ENCODE assay signal across 8 mouse cellular contexts in genomic region chr13:34651474-34651991, GRCm38 (mm10). TPM values are rescaled to one million over a fixed set of nuclear protein-coding genes. Genes with fewer than 3 reads are reported as not detected.
DNase-seq lines count a peak whose midpoint lies in the region; ATAC-seq and TF ChIP-seq lines count a peak whose summit lies in the region.

No protein-coding gene starts in this region.

- no peak for TF ChIP-seq EP300 in liver, postnatal 0 days (IDR thresholded peaks at IDR 0.05; ENCODE audit: low read depth)

- H3K4me1 ChIP-seq in ES-E14 (ENCODE audit: control insufficient read depth in 2 of 2, insufficient read depth in 2 of 2, low read length in 2 of 2, poor library complexity in 1 of 2), result peaks cover 2 to 5% of the 10 kb centered on the region in 2 experiments; a peak in 1 of 4 replicates
- peaks cover 25% of the 10 kb centered on the region for H3K4me1 ChIP-seq in hindbrain, embryonic 15.5 days (replicated peaks)
- H3K4me1 ChIP-seq in liver, postnatal 0 days (ENCODE audit: insufficient read depth), result peaks cover 32% of the 10 kb centered on the region

- H3K4me2 ChIP-seq in hindbrain, embryonic 15.5 days, result peak overlapping the region; percentile 98
- H3K4me2 ChIP-seq in liver, postnatal 0 days (ENCODE audit: low read depth, low read length), result peak overlapping the region; percentile 71

- H3K9ac ChIP-seq in ES-E14 (ENCODE audit: insufficient read depth, low read depth, low read length, poor library complexity, severe bottlenecking), result peak overlapping the region; percentile 13; the same call in 1 of the 2 replicates
- H3K9ac ChIP-seq in hindbrain, embryonic 15.5 days, result peak overlapping the region; percentile 52
- peak overlapping the region; percentile 78 for H3K9ac ChIP-seq in liver, postnatal 0 days (replicated peaks)

- peak; percentile 27; the same call in 1 of the 2 replicates for ATAC-seq in hindbrain, embryonic 15.5 days (ENCODE audit: low FRiP score, low read depth)
- ATAC-seq in liver, postnatal 0 days, result peak; percentile 62
- no peak for ATAC-seq in megakaryocyte progenitor cell, adult 5-6 weeks (replicated peaks; ENCODE audit: poor library complexity)

- in situ Hi-C loops in ES-E14 (cut with MboI; ENCODE audit: low sequenced_read_pairs in 2 of 2, unreplicated experiment in 2 of 2), result loop anchor here in 1 of 2 experiments (5.0 kb wide), 1 partner anchor 216 kb away; no protein-coding TSS in a partner anchor

- WGBS in hindbrain, embryonic 15.5 days, result 3% methylated on average over 24 of the region's 24 CpGs
- WGBS in liver, postnatal 0 days (ENCODE audit: insufficient replicate concordance), result 3% methylated on average over 24 of the region's 24 CpGs

- TF ChIP-seq CTCF in liver, postnatal 0 days (IDR thresholded peaks at IDR 0.05; ENCODE audit: low read depth), result no peak

- H3K36me3 ChIP-seq in ES-E14 (ENCODE audit: control insufficient read depth, insufficient read depth, low read length, poor library complexity, severe bottlenecking), result no peaks in the 10 kb centered on the region
- H3K36me3 ChIP-seq in hindbrain, embryonic 15.5 days, result no peaks in the 10 kb centered on the region
- H3K36me3 ChIP-seq in liver, postnatal 0 days (replicated peaks; ENCODE audit: insufficient read depth, low read length), result no peaks in the 10 kb centered on the region

- H3K9me3 ChIP-seq in ES-E14 (ENCODE audit: control insufficient read depth, insufficient read depth, low read depth, low read length), result no peaks in the 10 kb centered on the region
- H3K9me3 ChIP-seq in hindbrain, embryonic 15.5 days, result no peaks in the 10 kb centered on the region
- H3K9me3 ChIP-seq in liver, postnatal 0 days (ENCODE audit: low read length), result no peaks in the 10 kb centered on the region

- peaks cover 35% of the 10 kb centered on the region for H3K27me3 ChIP-seq in hindbrain, embryonic 15.5 days
- peaks cover 24% of the 10 kb centered on the region for H3K27me3 ChIP-seq in liver, postnatal 0 days (ENCODE audit: insufficient read depth, low read length)

- DNase-seq in ES-E14 (ENCODE audit: low read depth, low spot score), result no peak
- DNase-seq in adrenal gland, postnatal 36 days, result peak; percentile 10 to 40
- DNase-seq in gastrocnemius, adult 8-10 months (ENCODE audit: low spot score in 2 of 2), result peak; percentile 22 to 24
- DNase-seq in liver, postnatal 0 days, result peak; percentile 71
- peak; percentile 21 for DNase-seq in skeletal muscle tissue, adult 2 months (ENCODE audit: low read depth, low spot score)
- DNase-seq in frontal cortex, adult 2 months (ENCODE audit: extremely low spot score in 1 of 2, low spot score in 1 of 2), result no peak

- peak overlapping the region; percentile 67 to 70 for H3K4me3 ChIP-seq in ES-E14 (ENCODE audit: insufficient read depth in 1 of 2, low read depth in 1 of 2, low read length in 2 of 2, poor library complexity in 1 of 2, severe bottlenecking in 1 of 2)
- H3K4me3 ChIP-seq in hindbrain, embryonic 15.5 days, result peak overlapping the region; percentile 47
- peak overlapping the region; percentile 68 for H3K4me3 ChIP-seq in liver, postnatal 0 days (ENCODE audit: low read depth, low read length)

- no peak overlapping the region for H3K27ac ChIP-seq in ES-E14 (ENCODE audit: insufficient read depth, low read depth, low read length, poor library complexity, severe bottlenecking)
- 0 out of 2 replicates have a peak overlapping the region, but pooled peaks have one; percentile 2 for H3K27ac ChIP-seq in hindbrain, embryonic 15.5 days (replicated peaks)
- H3K27ac ChIP-seq in liver, postnatal 0 days (ENCODE audit: low read depth), result peak overlapping the region; percentile 96

TF ChIP-seq in ES-E14, 5 proteins besides CTCF, POLR2A, EP300 and RAD21:
- no peak for TF ChIP-seq MAFK (IDR thresholded peaks at IDR 0.05; ENCODE audit: insufficient read depth, low read depth, low read length)
- no peak for TF ChIP-seq HCFC1 (IDR thresholded peaks at IDR 0.05; ENCODE audit: borderline replicate concordance, insufficient read depth, low read length)
- no peak for TF ChIP-seq ZNF384 (IDR thresholded peaks at IDR 0.05; ENCODE audit: low read depth, low read length)
- no peak for TF ChIP-seq ZC3H11A (IDR thresholded peaks at IDR 0.05; ENCODE audit: borderline replicate concordance, low read depth, low read length)
- no peak for TF ChIP-seq CHD2 (IDR thresholded peaks at IDR 0.05; ENCODE audit: low read depth, low read length)
TF ChIP-seq in ES-E14: peak in this region for 0.

RNA-seq across cellular contexts. Expression of gene Pxdc1, which starts 1.8 kb away (rescaled TPM):
- 7.0 and 16.6 TPM in 2 replicates for total RNA-seq in ES-E14 (2012; rRNA removed)
- 1 to 10 TPM; 4.1 to 5.1 TPM for total RNA-seq in adrenal gland, postnatal 36 days (2021)
- total RNA-seq in gastrocnemius, adult 8-10 months (2022), result 1 to 10 TPM; 3.2 to 5.4 (median 5.1) TPM
- 10.1 and 12.4 TPM in 2 replicates for polyA plus RNA-seq in hindbrain, embryonic 15.5 days (2015; fragmentation: Nextera tagmentation; extraction: Ambion mirVana)
- 24.8 and 27.7 TPM in 2 replicates for polyA plus RNA-seq in liver, postnatal 0 days (2015; fragmentation: Nextera tagmentation; extraction: Ambion mirVana)
- total RNA-seq in megakaryocyte progenitor cell, adult 5-6 weeks (2015), result not detected in 2 replicates
- total RNA-seq in megakaryocyte progenitor cell, adult 5-6 weeks (2017), result not detected in 2 replicates
- polyA plus RNA-seq in frontal cortex, adult 2 months (2012; rRNA removed), result 8.0 and 8.9 TPM in 2 replicates

Comparison
In these comparisons a context has a peak if more than half of its experiments do, and no peak if none do; other contexts are left out.
1. DNase-seq: peak in adrenal gland, postnatal 36 days (2 of 2), gastrocnemius, adult 8-10 months (2 of 2), liver, postnatal 0 days (single experiment) and skeletal muscle tissue, adult 2 months (single experiment); none in ES-E14 (single experiment) and frontal cortex, adult 2 months (0 of 2).
2. H3K9ac ChIP-seq: peak in every context shown above with its lines; median percentile 78 in liver, postnatal 0 days; 52 in hindbrain, embryonic 15.5 days; 13 in ES-E14.
3. Peak in every context shown above with its lines, with median percentiles within 50 percentile points of each other: H3K4me3 ChIP-seq.